Mouse (Mus musculus): ENCODE measurements around the gene Cdc34. TPM values are rescaled to one million over a fixed set of nuclear protein-coding genes. Genes with fewer than 3 reads are reported as not detected.
A peak's percentile ranks its signal among the peaks of the same experiment; 100 is the strongest.

Gene Cdc34
- 10 to 100 TPM; 59.6 to 61.5 TPM for total RNA-seq (2021)

DNA sequence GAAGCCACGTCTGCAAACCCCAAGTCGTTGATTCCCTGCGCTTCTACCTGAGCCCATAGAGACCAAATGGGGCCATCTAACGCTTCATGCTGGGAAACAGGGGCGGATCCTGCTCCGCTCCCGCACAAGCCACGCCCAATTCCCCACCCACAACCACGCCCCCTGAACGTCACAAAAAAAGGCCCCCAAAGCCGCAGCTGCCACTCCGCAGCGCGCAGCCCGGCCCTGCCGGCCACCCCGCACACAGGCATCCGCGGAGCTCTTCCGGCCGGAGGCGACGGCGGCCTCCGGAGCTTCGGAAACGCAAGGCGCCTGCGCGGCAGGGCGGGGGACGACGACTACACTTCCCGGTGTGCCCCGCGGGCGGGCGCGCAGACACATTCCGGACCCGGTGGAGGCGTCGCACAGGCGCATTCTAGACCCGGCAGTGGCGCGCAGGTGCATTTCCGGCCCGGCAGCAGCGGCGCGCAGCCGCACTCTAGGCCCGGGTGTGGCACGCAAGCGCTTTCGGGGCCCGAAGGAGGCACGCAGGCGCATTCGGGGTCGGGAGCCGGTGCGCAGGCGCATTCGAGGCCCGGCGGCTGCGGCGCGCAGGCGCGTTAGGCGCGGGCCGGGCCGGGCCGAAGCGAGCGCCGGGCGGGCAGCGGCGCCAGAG lies at the start of gene Cdc34:
TSS of gene Cdc34 (plus strand) at position 605 of the 655 bp plus-strand sequence.
- intact Hi-C loops (cut with DNase I): no loop called here
- DNase-seq: peak; percentile 99

DNA sequence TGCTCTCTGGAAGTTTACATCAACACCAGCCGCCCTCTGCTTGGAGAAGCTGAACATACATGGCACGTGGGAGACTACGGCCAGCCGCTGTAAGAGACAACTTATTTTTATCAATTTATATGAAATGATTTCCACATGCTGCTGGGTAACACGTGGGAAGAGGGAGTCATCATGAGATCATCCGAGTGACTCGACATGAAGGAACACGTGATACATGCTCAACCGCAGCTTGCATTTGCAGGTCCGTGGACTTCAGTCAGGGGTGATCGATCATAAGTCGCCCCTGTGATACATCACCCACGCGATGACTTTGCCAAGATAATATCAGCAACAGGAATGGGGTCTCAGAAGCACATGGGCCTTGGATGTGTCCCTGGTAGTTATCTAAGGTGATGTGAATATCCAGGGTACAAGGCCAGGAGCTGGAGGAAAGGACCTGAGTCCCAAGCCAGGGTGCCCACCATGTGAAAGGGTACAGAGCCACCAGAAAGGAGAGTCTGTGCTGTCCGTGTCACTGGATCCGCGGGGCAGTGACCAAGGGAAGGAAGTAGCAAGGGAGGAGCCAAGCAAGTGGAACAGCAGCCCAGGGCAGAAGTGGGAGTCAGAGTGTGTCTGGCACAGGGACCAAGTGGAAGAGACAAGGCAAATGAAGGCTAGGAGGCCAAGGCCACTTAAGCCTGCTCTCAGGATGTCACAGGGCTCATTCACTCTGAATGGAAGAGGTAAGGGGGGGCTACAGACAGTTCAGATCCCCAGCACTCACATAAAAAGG lies 48.8 kb upstream of the Cdc34 start:
- intact Hi-C loops (cut with DNase I): no loop called here

DNA sequence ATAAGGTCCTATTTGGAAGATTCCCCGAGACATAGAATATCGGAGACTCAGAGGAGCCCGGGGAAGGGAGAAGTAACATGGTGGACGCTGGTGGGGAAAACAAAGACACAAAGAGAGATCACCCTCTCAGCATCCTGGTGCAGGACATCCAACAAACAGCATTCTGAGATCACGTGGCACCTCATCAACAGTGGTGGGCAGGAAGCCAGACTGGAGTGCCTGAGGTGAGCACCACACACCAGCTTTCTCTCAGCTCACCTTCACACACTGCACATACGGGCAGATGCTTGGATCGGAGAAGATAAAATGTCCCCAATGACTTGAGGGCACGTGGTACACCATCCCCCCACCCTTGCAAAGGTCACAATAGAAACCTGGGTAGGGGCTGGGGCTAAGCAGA lies 45.7 kb upstream of the Cdc34 start:
- intact Hi-C loops (cut with DNase I): no loop called here
- DNase-seq: no peak

More for the DNA sequence above, 48.8 kb upstream of the Cdc34 start:
- DNase-seq: no peak

DNA sequence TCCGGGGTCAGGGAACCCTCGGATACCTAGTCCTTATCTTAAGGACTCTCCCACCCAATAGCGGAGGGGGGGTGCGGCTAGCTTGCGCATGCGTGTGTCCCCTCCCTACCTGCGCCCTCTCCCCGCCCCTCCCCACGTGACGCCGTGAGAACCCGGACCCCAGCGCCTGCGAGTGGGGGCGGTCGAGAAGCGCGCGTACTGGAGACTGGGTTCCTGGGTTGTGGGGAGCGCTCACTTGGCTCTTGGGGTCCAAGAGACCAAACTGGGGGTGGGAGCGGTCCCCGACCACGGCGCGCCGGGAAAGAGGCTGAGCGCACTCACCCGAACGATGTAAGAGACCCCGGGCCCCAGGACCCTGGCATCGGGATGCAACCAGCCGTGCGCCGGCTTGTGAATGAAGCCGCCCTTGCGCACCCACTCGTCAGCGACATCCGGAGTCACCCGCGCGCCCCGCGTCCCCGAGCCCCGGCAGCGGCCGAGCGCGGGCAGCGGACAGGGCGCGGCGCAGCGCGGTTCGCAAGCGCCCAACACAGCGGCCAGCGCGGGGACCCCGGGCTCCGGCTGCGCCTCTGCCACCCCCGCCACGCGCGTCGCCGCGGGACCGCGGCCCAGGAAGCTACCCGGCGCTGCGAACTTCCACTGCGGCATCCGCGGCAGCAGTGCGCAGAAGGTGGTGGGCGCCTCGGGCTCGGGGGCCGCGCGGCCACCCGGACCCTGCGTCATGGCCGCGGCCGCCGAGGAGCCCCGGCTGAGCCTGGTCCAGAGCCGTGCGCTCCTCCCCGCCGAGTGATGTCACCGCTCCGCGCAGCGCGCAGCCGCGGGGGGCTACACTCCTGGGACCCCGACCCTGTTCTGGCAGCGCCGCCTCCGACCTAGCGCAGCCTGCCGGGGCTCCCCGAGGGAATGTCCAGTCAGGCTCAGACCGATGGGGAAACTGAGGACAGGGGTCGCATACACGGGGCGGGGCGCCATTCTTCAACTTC lies 44.6 kb upstream of the Cdc34 start, which contains the start of gene Shc2:
TSS of gene Shc2 (minus strand) at position 791 of the 983 bp plus-strand sequence.
- intact Hi-C loops (cut with DNase I): no loop called here

DNA sequence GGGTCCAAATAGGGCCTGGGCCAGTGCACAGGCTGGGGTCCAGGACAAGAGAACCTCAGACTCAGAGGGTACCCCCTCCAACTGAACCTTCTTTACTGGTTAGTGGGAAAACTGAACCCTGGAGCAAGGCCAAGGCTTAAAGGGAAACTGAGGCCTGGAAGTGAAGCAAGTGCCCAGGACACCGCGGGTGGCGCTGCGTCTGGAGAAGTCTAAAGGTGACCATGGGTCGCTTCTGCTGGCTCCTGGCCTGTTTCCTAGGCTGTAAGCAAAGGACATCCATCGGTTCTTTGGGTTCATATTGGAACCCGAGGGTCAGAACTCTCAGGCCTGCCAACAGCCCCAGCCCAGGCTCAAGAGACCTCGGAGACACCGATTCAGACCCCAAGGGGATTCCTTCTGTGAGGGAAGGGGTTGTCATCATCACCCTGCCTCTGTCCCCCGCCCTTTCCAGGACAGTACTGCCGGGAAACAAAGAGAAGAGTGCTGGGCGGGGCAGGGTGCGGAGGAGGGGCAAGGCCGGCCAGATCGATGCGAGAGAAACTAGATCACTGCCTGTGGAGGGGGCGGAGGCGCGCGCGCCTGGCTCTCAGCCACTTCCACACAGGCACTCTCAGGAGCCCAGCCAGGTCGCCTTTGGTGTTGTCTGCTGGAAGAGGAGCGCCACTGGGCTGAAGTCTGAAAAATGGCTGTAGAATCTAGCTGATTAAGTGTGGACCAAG lies 43.4 kb upstream of the Cdc34 start:
- DNase-seq: peak; percentile 84
- intact Hi-C loops (cut with DNase I): no loop called here

More for the DNA sequence above, 44.6 kb upstream of the Cdc34 start, which contains the start of gene Shc2:
- DNase-seq: peak; percentile 90

DNA sequence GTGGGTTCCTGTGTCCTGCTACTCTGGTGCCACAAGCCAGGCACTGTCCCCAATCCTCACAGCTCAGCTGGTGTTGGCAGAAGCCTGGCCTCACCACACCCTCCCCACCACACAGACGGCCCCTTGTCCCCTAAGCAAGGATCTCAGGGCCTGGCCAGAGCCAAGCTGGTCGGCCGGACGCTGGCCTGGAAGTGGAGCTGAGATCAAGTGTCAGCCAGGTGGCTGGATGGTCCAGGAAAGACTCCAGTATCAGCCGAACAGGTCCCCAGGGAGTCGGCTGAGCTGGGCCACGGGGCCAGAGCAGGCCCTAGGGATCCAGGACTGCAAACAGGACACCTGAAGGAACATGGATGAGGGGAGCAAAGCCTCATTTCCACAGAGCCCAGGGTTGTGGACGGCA lies 36.3 kb upstream of the Cdc34 start, which contains the start of gene Odf3l2:
TSS of gene Odf3l2 (minus strand) at position 28 of the 400 bp plus-strand sequence.
- no peak for DNase-seq
- intact Hi-C loops (cut with DNase I): loop anchor here (5.0 kb wide), 1 partner anchor 48 kb away; no protein-coding TSS in a partner anchor

DNA sequence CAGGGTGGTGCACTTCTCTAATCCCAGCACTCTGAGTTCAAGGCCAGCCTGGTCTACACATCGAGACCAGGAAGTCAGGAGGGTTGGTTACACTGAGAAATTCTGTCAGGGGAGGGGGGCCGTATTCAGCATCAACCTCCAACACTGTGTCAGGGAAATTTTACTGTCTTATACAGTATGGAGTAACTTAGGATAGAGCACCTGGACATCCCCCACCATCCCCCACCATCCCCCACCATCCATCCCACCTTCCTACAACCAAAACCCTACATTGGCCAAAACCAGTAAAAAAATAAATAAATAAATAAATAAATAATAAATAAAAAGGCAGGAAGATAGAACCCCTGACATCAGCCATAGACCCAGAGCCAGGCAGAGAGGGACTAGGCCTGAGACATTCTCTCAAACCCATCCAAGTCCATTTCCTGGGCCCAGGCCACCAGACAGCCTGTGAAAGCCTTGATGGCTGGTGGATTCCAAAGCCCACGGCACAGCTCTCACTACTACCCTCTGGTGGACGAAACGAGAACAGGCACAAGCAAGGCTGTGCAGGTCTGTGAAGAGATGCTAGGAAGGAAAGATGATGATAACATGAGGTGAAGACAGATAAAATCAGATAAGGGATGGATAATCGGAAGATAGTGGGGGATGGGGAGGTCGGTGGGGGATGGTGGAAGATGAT lies 32.8 kb upstream of the Cdc34 start:
- intact Hi-C loops (cut with DNase I): loop anchor here (5.0 kb wide), 1 partner anchor 52 kb away; no protein-coding TSS in a partner anchor
- DNase-seq: peak; percentile 86

DNA sequence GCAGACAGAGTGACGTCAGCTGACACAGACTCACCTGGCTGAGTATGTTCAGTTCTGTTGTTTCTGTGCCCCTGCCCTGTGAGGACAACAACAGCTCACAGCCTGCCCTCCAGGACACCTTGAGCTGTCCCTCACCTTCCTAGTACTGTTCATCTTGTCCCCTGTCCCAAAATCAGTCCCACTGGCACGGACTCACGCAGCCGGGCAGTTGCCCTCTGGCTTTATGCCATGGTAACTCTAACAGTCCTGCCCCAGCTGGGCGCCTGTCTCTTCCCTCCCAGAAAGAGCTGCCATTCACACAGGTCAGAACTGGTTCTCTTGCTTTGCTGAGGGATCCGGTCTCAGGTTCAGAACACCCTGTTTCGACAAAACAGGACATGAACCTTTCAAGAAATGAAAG lies 29.2 kb upstream of the Cdc34 start:
- intact Hi-C loops (cut with DNase I): no loop called here
- no peak for DNase-seq

DNA sequence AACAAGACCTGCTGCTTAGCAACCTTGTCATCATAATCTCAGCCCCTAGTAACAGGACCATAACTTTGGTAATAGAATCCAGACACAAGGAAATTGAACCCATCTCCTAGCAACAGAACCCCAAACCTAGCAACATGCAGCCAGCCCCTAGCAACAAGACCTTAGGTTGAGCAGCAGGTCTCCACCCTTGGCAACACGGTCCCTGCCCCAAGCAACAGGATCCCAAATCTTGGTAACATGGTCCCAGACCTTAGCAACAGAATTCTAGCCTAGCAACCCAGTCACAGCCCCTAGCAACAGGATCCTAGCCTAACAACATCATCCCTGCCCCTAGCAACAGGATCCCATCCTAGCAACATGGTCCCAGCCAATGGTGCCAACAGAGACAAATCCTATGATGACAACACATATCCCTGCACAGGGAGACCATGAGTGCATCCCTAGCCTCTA lies 27.0 kb upstream of the Cdc34 start:
- no peak for DNase-seq
- intact Hi-C loops (cut with DNase I): no loop called here

DNA sequence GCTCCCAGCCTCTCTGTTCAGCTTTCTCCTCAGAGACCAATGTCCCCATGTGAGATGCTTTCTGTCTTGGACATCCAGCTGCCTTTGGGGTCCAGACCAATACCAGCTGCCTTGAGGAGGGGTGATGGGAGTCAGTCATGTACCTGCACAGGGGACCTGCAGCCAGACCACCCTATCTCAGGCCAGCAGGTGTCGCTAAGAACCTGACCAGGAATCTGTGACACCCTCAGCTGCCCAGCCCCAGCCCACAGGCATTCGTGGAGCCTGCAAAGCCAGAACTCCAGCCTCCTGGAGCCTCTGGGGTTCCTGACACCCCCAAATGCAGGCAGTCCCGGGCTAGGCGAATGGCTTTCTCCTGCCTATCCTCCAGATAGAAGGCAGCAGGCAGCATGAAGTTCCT lies 23.2 kb upstream of the Cdc34 start:
- intact Hi-C loops (cut with DNase I): no loop called here
- DNase-seq: no peak

DNA sequence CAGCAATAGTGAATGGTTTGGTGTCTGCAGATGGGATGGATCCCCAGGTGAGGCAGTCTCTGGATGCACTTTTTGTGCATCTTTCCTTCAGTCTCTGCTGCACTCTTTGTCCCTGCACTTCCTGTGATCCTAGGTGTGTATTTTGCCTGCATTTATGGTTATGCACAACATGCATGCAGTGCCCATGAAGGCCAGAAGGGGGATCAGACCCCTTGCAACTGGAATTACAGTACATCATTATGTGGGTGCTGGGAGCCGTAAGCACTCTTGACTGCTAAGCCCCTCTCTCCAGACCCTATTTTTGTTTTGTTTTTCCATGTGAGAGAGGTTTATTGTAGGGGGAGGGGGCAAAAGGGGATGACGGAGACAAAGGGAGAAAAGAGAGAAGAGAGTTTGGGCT lies 21.7 kb upstream of the Cdc34 start:
- intact Hi-C loops (cut with DNase I): loop anchor here (10.0 kb wide), 1 partner anchor 905 kb away; the partner anchor contains the start of gene Ccdc105

DNA sequence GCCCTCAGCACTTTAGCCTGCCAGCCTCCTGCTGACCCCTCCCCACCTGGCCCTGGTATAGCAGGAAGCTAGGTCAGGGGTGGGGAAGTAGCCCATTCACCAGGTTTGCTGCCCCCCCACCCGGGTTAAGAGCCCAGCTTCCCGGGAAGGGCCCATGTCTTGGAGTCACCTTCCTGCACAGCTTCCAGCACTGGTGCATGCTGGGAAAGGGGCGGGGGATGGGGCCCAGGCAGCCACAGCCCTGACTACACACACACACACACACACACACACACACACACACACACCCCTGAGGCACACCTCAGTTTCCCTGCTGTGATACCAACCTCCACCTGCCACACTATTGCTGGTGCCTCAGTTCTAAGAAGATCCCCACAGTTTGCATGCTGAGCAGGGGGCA lies 20.1 kb upstream of the Cdc34 start:
- DNase-seq: no peak
- intact Hi-C loops (cut with DNase I): loop anchor here (10.0 kb wide), 1 partner anchor 907 kb away; the partner anchor contains the start of gene Ccdc105

More for the DNA sequence above, 21.7 kb upstream of the Cdc34 start:
- no peak for DNase-seq

DNA sequence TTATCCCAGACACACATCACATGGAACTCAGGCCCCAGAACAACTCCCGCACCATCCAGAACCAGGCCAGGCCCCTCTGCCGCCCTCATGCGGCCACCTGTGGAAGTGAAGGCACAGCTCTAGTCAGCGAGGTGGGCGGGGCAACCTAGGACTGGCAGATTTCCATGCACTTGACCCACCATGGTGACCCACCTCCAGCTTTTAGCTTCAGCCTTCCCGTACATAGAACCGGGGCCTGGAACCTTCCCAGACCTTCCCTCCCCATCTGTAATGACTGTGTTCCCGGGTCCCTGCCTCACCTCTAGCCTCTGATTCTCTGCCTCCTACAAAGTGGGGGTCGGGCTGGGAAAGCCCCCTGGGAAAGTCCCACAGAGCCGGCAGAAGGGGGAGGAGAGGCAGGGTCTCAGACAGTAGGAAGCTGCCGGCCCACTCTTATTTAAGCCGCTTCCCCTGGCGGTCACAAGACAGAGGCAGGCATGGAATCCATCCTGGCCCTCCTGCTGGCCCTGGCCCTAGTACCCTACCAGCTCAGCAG lies 17.8 kb upstream of the Cdc34 start, which contains the start of gene Madcam1:
TSS of gene Madcam1 (plus strand) at position 429 of the 535 bp plus-strand sequence.
- intact Hi-C loops (cut with DNase I): loop anchor here (10.0 kb wide), 1 partner anchor 909 kb away; the partner anchor contains the start of gene Ccdc105
- DNase-seq: peak; percentile 82

DNA sequence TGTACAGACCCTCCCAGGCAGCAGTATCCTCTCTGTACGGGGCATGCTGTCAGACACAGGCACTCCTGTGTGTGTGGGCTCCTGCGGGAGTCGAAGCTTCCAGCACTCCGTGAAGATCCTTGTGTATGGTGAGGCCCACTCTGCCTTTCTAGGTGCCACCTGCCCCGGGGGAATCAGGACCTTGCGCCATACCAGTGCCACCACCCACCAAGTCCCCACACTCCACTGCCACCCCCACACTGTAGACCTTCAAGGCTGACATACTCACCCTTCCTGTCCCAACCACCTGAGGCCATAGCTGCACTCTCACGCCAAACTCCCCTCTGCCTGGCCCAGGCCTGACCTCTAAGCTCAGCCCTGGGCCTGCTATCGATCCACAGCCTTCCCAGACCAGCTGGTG lies 16.9 kb upstream of the Cdc34 start:
- no peak for DNase-seq
- intact Hi-C loops (cut with DNase I): loop anchor here (10.0 kb wide), 1 partner anchor 910 kb away; the partner anchor contains the start of gene Ccdc105

DNA sequence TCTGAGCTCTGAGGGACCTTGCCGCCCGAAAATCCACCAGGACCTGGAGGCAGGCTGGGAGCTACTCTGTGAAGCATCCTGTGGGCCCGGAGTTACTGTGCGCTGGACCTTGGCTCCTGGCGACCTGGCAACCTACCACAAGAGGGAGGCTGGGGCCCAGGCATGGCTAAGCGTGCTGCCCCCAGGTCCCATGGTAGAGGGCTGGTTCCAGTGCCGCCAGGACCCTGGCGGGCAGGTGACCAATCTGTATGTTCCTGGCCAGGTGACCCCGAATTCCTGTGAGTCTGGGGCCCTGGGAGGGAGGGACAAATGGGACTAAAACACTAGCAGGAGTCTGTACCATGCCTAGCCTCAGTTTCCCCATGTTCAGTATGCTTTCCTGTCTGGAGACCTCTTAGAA lies 15.5 kb upstream of the Cdc34 start:
- DNase-seq: no peak
- intact Hi-C loops (cut with DNase I): loop anchor here (10.0 kb wide), 1 partner anchor 912 kb away; the partner anchor contains the start of gene Ccdc105

DNA sequence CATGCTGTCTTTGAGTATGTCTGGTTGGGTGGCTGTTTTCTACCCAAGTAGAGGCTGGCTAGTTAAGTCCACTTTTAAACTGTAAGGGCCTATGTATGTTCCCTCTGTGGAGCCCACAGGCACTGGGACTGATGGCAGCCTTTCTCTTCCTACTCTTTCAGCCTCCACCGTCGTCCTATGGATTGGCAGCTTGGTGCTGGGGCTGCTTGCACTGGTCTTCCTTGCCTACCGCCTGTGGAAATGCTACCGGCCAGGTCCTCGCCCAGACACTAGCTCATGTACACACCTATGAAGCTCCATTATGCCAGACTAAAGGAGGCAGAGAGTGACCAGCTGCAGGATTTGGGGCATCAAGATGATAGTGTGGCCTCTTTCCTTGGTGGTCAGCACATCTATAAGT lies 13.9 kb upstream of the Cdc34 start:
- no peak for DNase-seq
- intact Hi-C loops (cut with DNase I): loop anchor here (2.0 to 10.0 kb wide), 2 partner anchors 71 to 913 kb away; partner anchors contain the start of gene Ccdc105

DNA sequence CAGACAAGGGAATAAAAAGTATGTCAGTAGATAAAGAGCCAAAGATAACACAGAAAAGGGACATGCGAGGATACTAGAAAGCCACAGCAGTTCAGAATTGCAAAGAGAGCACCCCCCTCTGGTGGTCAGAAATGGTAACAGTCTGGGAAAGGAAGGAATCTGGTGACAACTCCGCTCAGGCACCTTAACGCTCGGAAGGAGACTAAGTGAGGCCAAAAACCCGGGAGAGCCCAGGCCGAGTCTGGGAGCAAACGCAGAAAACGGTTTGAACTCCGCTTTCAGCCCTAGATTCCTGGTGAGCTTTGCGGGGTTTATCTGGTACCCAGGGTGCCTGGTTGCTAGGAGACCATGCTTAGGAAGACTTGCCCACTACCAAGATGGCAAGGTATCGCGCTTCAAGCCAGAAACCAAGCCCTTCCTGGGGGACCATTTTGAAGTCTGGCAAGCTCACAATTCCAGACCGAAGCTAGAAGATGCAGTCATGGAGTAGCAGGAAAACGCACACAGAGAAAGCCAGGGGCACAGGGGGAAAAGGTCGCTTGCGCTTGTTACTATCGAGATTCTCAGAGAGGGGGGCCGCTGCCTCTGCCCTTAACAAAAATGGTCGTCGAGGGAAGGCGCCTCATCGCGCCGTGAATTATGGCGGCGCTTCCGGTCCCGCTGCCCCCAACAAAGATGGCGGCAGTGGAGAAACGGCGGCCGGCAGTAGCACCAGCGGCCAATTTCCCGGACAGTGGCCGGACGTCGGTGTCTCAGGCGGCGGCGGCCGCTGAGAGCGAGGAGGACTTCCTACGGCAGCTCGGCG lies 13.0 kb upstream of the Cdc34 start, which contains the start of gene Tpgs1:
TSS of gene Tpgs1 (plus strand) at position 599 of the 805 bp plus-strand sequence.
- peak; percentile 87 for DNase-seq
- intact Hi-C loops (cut with DNase I): loop anchor here (2.0 to 10.0 kb wide), 2 partner anchors 72 to 914 kb away; partner anchors contain the start of gene Ccdc105
